Mouse (Mus musculus): ENCODE measurements around the gene Sprr2j-ps.

DNA sequence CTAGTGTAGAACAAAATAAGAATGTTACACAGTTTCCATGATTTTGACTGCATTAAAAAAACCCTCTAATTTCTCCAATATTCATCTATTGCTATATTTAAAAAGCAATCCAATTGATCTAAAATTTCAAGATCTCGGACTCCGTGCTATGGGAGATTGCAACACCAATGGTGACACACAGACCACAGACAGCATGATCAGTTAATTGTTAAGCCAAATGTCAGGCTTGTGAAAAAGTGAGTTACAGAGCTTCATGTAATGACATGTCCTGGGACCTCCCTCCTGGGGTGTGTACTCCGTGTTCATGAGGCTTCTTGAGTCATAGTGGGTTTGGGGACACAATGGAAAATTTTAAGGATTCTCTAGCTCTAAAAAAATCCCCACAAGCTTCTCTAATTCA is 22.3 kb downstream of the Sprr2j-ps start:
- TF ChIP-seq CTCF (IDR thresholded peaks at IDR 0.05; ENCODE audit: extremely low read depth, insufficient read depth, low read length) (no peak), POLR2A (IDR thresholded peaks at IDR 0.05; ENCODE audit: extremely low read depth, insufficient read depth, low read length) (no peak)

Measured in cortical plate, adult 2 months (tissue).